Mouse (Mus musculus): ENCODE data around the gene Rufy2.

Rufy2 gene

GRCm38 (mm10) chr10:63014168-63014567 is 34.1 kb downstream of the Rufy2 start:
- DNase-seq (ENCODE audit: extremely low read depth, insufficient read length, low spot score), result no peak

GRCm38 (mm10) chr10:63019304-63019703 is 39.3 kb downstream of the Rufy2 start:
- no peak for DNase-seq (ENCODE audit: extremely low read depth, insufficient read length, low spot score)

- DNase-seq (ENCODE audit: extremely low read depth, insufficient read length, low spot score), result no peak
Measured at GRCm38 (mm10) chr10:63021702-63022101, 41.7 kb downstream of the Rufy2 start.

- no peak for DNase-seq (ENCODE audit: extremely low read depth, insufficient read length, low spot score)
Measured at GRCm38 (mm10) chr10:63022541-63023120, 42.6 kb downstream of the Rufy2 start.

- DNase-seq (ENCODE audit: extremely low read depth, insufficient read length, low spot score), result no peak
Measured at GRCm38 (mm10) chr10:63023121-63023748, 43.2 kb downstream of the Rufy2 start.

GRCm38 (mm10) chr10:63023749-63024579 is 43.9 kb downstream of the Rufy2 start, which contains the start of the genes Hnrnph3 and Pbld2:
Gene Hnrnph3, minus strand, starts transcription at chr10:63024217.
Gene Pbld2, plus strand, starts transcription at chr10:63024315.
- peak; percentile 96 for DNase-seq (ENCODE audit: extremely low read depth, insufficient read length, low spot score)

- no peak for DNase-seq (ENCODE audit: extremely low read depth, insufficient read length, low spot score)
Measured at GRCm38 (mm10) chr10:63024580-63024910, 44.5 kb downstream of the Rufy2 start.

GRCm38 (mm10) chr10:63025016-63025415 is 45.0 kb downstream of the Rufy2 start:
- DNase-seq (ENCODE audit: extremely low read depth, insufficient read length, low spot score), result no peak

GRCm38 (mm10) chr10:63025491-63026011 is 45.5 kb downstream of the Rufy2 start:
- no peak for DNase-seq (ENCODE audit: extremely low read depth, insufficient read length, low spot score)

- no peak for DNase-seq (ENCODE audit: extremely low read depth, insufficient read length, low spot score)
Measured at GRCm38 (mm10) chr10:63026156-63026794, 46.3 kb downstream of the Rufy2 start.

GRCm38 (mm10) chr10:63026795-63027160 is 46.8 kb downstream of the Rufy2 start:
- DNase-seq (ENCODE audit: extremely low read depth, insufficient read length, low spot score), result no peak

GRCm38 (mm10) chr10:63027376-63028161 is 47.5 kb downstream of the Rufy2 start:
- DNase-seq (ENCODE audit: extremely low read depth, insufficient read length, low spot score), result no peak

- no peak for DNase-seq (ENCODE audit: extremely low read depth, insufficient read length, low spot score)
Measured at GRCm38 (mm10) chr10:63028396-63028795, 48.4 kb downstream of the Rufy2 start.

- DNase-seq (ENCODE audit: extremely low read depth, insufficient read length, low spot score), result no peak
Measured at GRCm38 (mm10) chr10:63032267-63032666, 52.2 kb downstream of the Rufy2 start.

GRCm38 (mm10) chr10:63032956-63033355 is 52.9 kb downstream of the Rufy2 start:
- DNase-seq (ENCODE audit: extremely low read depth, insufficient read length, low spot score), result no peak

GRCm38 (mm10) chr10:63038571-63039320 is 58.7 kb downstream of the Rufy2 start:
- no peak for DNase-seq (ENCODE audit: extremely low read depth, insufficient read length, low spot score)

- no peak for DNase-seq (ENCODE audit: extremely low read depth, insufficient read length, low spot score)
Measured at GRCm38 (mm10) chr10:63039867-63040628, 60.0 kb downstream of the Rufy2 start.

- no peak for DNase-seq (ENCODE audit: extremely low read depth, insufficient read length, low spot score)
Measured at GRCm38 (mm10) chr10:63043154-63043553, 63.1 kb downstream of the Rufy2 start.

GRCm38 (mm10) chr10:63047751-63048150 is 67.7 kb downstream of the Rufy2 start:
- no peak for DNase-seq (ENCODE audit: extremely low read depth, insufficient read length, low spot score)
